Mouse (Mus musculus) CD4-positive, CD25-positive, alpha-beta regulatory T cell, adult 2 months (primary cell): ENCODE results near the gene Zfp54.
"Not testable (repeated sequence)": the region's sequence is repeated elsewhere in the genome, so short reads cannot be mapped to it uniquely, and the experiment has no call there.

Experiments used
- DNase-seq: peaks from one replicate; pipeline ENCODE4 v3.0.0-alpha.2; 2012; ENCODE audit warnings: low read depth, low spot score

The Zfp54 gene

GRCm38 (mm10) chr17:21422664-21423599 lies at the start of gene Zfp54:
Gene Zfp54, plus strand, starts transcription at chr17:21423227.
- peak; percentile 84 for DNase-seq

- no peak for DNase-seq
These were observed 47.7 kb upstream of the Zfp54 start for GRCm38 (mm10) chr17:21375311-21375710.

- peak; percentile 90 for DNase-seq
These were observed 39.5 kb upstream of the Zfp54 start, which contains the start of gene Zfp677 for GRCm38 (mm10) chr17:21383391-21384056. Gene Zfp677, plus strand, starts transcription at chr17:21383748.

- DNase-seq, result no peak
These were observed 39.0 kb upstream of the Zfp54 start for GRCm38 (mm10) chr17:21384057-21384411.

GRCm38 (mm10) chr17:21438806-21439400 lies 15.9 kb downstream of the Zfp54 start:
- DNase-seq, result not testable (repeated sequence)

GRCm38 (mm10) chr17:21449669-21450068 lies 26.6 kb downstream of the Zfp54 start:
- peak; percentile 90 for DNase-seq

- peak; percentile 97 for DNase-seq
These were observed 27.2 kb downstream of the Zfp54 start, which contains the start of gene Zfp51 for GRCm38 (mm10) chr17:21450138-21450704. Gene Zfp51, plus strand, starts transcription at chr17:21450374.

GRCm38 (mm10) chr17:21463550-21463949 lies 40.5 kb downstream of the Zfp54 start:
- DNase-seq, result peak; percentile 76

- peak; percentile 73 for DNase-seq
These were observed 49.1 kb downstream of the Zfp54 start for GRCm38 (mm10) chr17:21472032-21472652.

GRCm38 (mm10) chr17:21472653-21473307 lies 49.8 kb downstream of the Zfp54 start:
- peak; percentile 25 for DNase-seq

- DNase-seq, result peak; percentile 61
These were observed 50.5 kb downstream of the Zfp54 start for GRCm38 (mm10) chr17:21473362-21474190.

GRCm38 (mm10) chr17:21474729-21475128 lies 51.7 kb downstream of the Zfp54 start:
- DNase-seq, result peak; percentile 61

- DNase-seq, result not testable (repeated sequence)
These were observed 52.3 kb downstream of the Zfp54 start for GRCm38 (mm10) chr17:21475290-21475689.

- not testable (repeated sequence) for DNase-seq
These were observed 53.3 kb downstream of the Zfp54 start for GRCm38 (mm10) chr17:21476351-21476750.

- DNase-seq, result not testable (repeated sequence)
These were observed 55.2 kb downstream of the Zfp54 start for GRCm38 (mm10) chr17:21478103-21478777.
